Mouse (Mus musculus) C3H10T1/2 (cell line): Measurements from ENCODE around the gene Hist1h2be. TPM values are rescaled to one million over a fixed set of nuclear protein-coding genes. Genes with fewer than 3 reads are reported as not detected.

Experiments
- polyA plus RNA-seq, 2 experiments: library from polyadenylated mRNA; unstranded; fragments of >200 nt; fragmentation: generic; extraction: Trizol; gene quantifications; one replicate each; pipeline ENCODE4 v1.2.1; 2012; ENCODE audit warnings: missing spikeins in 2 of 2

Hist1h2be gene
- polyA plus RNA-seq = 1 to 10 TPM; 1.4 to 2.5 TPM

DNA sequence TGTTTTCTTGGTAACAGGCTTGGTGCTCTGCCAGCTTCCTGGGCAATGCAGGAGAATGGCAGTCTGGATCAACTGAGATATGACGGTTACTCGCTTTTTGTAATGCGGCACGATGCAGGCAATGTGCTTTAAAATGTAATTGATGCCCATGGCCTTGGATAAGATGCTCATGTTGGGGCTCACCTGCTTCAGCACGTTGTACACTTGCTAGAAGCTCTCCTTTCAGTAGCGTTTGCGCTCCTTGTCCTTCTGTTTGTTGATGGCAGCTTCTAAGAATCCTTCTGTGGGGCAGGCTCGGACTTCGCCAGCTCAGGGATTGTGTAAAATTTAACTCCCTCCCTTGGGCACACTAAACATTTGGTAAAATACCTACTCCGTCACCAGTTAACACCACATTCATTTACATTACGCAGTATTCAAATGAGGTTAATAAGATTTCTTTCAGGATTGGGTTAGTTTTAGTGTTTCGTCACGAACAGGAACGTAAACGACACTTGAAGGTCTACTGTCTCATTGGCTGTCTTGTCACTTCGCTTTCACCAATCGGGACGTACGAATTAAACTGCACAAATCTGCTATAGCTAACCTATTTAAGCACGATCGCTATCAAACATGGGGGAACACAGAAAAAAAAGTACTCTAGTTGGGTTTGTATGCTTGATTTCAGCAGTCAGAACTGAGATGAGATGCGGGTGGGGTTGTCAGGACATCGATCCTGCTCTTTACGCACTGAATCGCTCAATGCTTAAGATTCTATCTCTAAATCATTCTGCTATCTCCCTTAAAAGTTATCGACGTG is at the start of gene Hist1h2be:
Gene Hist1h2be (minus strand): TSS at position 392 of the 799 bp plus-strand sequence.

GRCm38 (mm10) chr13:23622175-23622671 is 1.3 kb upstream of the Hist1h2be start, which contains the start of gene Hist1h1e:
Gene Hist1h1e, minus strand, starts transcription at chr13:23622558.

DNA sequence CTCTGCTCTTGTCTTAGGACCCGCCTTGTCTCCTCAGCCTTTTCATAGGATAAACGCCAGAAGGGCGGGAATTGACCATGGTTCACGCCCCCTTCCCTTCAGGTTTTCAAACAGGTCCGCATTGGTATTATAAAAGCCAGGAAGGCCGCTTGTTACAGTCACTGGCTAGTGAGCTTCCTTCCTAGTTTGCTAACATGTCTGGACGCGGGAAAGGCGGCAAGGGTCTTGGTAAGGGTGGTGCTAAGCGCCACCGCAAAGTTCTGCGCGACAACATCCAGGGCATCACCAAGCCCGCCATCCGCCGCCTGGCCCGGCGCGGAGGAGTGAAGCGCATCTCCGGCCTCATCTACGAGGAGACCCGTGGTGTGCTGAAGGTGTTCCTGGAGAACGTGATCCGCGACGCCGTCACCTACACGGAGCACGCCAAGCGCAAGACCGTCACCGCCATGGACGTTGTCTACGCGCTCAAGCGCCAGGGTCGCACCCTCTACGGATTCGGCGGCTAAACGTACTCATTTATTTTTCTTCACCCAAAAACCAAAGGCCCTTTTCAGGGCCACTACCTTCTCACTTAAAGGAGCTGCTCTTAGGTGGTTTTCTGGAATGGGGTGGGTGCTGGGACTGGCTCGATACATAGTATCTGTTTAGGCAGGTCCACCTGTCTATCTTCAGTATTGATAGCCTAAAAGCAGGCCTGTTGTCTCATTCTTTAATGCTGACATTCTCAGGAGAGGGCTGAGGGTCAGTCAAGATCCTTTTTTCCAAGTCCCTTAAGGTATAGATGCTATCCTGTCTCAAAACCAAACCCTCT is 39.3 kb downstream of the Hist1h2be start, which contains the start of gene Hist1h4d:
Gene Hist1h4d (plus strand): TSS at position 191 of the 811 bp plus-strand sequence.

GRCm38 (mm10) chr13:23575271-23575851 is 45.6 kb downstream of the Hist1h2be start, which contains the start of gene Hist1h3d:
Gene Hist1h3d, plus strand, starts transcription at chr13:23575763.

GRCm38 (mm10) chr13:23573898-23574524 is 46.9 kb downstream of the Hist1h2be start, which contains the start of the genes Hist1h2bf and Hist1h2ad:
Gene Hist1h2bf, minus strand, starts transcription at chr13:23574196.
Gene Hist1h2ad, plus strand, starts transcription at chr13:23574381.

GRCm38 (mm10) chr13:23571022-23571503 is 49.9 kb downstream of the Hist1h2be start, which contains the start of the genes Hist1h2ae and Hist1h2bg:
Gene Hist1h2ae, minus strand, starts transcription at chr13:23571220.
Gene Hist1h2bg, plus strand, starts transcription at chr13:23571396.

DNA sequence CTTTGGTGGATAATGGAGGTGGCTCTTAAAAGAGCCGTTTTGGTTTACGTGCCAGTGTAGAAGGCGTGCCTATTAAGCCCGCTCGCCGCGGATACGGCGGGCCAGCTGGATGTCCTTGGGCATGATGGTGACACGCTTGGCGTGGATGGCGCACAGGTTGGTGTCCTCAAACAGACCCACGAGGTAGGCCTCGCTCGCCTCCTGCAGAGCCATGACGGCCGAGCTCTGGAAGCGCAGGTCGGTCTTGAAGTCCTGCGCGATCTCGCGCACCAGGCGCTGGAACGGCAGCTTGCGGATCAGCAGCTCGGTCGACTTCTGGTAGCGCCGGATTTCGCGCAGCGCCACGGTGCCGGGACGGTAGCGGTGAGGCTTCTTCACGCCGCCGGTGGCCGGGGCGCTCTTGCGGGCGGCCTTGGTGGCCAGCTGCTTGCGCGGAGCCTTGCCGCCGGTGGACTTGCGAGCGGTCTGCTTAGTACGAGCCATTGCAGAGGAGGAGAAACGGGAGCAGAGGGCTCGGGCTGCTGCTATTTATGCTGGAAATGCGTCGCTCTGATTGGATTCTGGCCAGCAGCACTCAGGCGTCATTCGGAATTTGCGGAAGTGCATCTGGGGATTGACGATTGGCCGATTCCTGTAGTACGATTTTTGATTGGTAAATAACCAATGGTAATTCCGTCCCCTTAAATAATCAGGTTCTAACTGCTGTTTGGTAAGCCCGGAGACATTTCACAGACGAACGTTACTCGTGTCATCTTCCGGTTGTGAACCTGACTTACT is 58.9 kb downstream of the Hist1h2be start, which contains the start of gene Hist1h3e:
Gene Hist1h3e (minus strand): TSS at position 487 of the 777 bp plus-strand sequence.

GRCm38 (mm10) chr13:23552962-23553361 is 68.0 kb downstream of the Hist1h2be start, which contains the start of gene Hist1h1d:
Gene Hist1h1d, plus strand, starts transcription at chr13:23553262.

GRCm38 (mm10) chr13:23551146-23551834 is 69.6 kb downstream of the Hist1h2be start, which contains the start of gene Hist1h4f:
Gene Hist1h4f, minus strand, starts transcription at chr13:23551648.

DNA sequence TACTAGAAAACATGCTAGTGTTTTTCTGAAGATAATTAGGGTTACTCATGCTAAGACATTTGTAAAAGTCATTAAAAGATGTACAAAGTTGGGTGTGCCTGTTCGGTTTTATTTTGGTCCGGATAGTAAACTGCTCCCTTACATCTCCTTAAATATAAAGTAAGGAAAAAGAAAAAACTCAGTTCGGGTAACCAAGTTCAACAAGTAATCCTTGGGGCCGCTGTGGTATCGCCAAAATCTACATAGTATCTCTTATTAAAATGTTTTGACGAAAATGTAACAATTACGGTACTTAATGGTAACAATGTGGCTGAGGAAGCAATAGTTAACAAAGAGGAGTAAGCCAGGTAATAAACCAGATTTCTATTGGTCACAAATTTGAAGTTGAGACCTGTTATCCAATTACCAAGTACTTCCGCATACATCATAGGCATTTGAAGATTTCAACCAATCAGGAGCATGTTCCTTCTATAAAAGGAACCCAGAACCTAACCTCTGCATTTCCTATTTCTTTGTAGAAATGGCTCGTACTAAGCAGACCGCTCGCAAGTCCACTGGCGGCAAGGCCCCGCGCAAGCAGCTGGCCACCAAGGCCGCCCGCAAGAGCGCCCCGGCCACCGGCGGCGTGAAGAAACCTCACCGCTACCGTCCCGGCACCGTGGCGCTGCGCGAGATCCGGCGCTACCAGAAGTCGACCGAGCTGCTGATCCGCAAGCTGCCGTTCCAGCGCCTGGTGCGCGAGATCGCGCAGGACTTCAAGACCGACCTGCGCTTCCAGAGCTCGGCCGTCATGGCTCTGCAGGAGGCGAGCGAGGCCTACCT is 76.7 kb downstream of the Hist1h2be start, which contains the start of gene Hist1h3f:
Gene Hist1h3f (plus strand): TSS at position 88 of the 822 bp plus-strand sequence.

DNA sequence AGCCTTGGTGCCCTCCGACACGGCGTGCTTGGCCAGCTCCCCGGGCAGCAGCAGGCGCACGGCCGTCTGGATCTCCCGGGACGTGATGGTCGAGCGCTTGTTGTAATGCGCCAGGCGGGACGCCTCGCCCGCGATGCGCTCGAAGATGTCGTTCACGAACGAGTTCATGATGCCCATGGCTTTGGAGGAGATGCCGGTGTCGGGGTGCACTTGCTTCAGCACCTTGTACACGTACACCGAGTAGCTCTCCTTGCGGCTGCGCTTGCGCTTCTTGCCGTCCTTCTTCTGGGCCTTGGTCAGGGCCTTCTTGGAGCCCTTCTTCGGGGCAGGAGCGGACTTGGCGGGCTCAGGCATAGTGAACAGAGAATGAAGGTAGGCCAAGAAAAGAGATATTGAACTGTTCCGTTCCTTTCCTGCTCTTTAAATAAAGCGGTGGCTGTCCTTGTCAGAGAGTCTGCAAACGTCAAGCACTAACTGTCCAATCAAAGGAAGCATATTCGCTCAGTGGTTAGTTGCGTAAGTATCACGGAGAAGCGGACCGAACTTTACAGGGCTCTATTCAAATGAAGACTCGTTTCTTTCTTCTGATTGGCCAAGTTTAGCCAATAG is 77.8 kb downstream of the Hist1h2be start, which contains the start of gene Hist1h2bh:
Gene Hist1h2bh (minus strand): TSS at position 394 of the 609 bp plus-strand sequence.

DNA sequence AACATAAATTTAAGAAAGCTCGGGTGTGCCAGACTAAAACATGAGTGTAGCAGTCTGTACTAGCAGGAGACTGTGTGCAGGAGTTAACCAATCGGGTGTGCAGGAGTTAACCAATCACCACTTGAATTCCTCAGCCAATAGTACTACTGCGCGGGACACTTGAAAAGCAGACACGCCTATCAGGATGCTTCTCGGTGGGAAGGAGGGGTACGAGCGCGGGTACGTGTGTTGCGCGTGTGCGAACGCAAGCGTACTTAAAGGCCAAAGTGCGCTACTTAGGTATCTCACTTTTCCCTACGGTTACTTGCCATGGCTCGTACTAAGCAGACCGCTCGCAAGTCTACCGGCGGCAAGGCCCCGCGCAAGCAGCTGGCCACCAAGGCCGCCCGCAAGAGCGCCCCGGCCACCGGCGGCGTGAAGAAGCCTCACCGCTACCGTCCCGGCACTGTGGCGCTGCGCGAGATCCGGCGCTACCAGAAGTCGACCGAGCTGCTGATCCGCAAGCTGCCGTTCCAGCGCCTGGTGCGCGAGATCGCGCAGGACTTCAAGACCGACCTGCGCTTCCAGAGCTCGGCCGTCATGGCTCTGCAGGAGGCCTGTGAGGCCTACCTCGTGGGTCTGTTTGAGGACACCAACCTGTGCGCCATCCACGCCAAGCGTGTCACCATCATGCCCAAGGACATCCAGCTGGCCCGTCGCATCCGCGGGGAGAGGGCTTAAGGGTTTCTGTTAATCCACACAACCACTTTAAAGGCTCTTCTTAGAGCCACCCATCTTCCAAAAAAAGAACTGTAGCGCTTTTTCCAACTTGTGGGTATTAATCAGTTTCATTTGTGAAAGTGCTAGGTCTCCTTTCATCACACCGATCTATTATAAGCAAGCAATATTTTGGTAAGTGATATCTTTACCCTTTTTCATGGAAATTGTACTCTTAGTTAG is 85.5 kb downstream of the Hist1h2be start, which contains the start of gene Hist1h3g:
Gene Hist1h3g (plus strand): TSS at position 286 of the 939 bp plus-strand sequence.

Other genes with a start within 250 kb of the Hist1h2be start
- gene Abt1, start 197.3 kb downstream of the Hist1h2be start, polyA plus RNA-seq = 10 to 100 TPM in 1 of 2 experiments, 1 to 10 TPM in 1; 9.5 to 13.6 TPM
- gene Btn1a1, start 155.2 kb downstream of the Hist1h2be start, polyA plus RNA-seq = not detected
- under 1 TPM in 1 of 2 experiments, not detected in 1; 0.15 TPM for gene Btn2a2, start 132.3 kb downstream of the Hist1h2be start, polyA plus RNA-seq
- gene Hist1h4h, start 90.1 kb downstream of the Hist1h2be start, polyA plus RNA-seq = 10 to 100 TPM; 21.7 to 26.9 TPM
- 10 to 100 TPM; 20.1 to 25.8 TPM for gene Hist1h2af, start 87.2 kb downstream of the Hist1h2be start, polyA plus RNA-seq
- 10 to 100 TPM in 1 of 2 experiments, 1 to 10 TPM in 1; 4.5 to 20.4 TPM for gene Hist1h3g, start 85.7 kb downstream of the Hist1h2be start, polyA plus RNA-seq
- gene Hist1h2bh, start 77.7 kb downstream of the Hist1h2be start, polyA plus RNA-seq = 1 to 10 TPM; 1.5 to 3.4 TPM
- 1 to 10 TPM in 1 of 2 experiments, under 1 TPM in 1; 0.91 to 3.6 TPM for gene Hist1h3f, start 77.1 kb downstream of the Hist1h2be start, polyA plus RNA-seq
- 10 to 100 TPM in 1 of 2 experiments, 1 to 10 TPM in 1; 6.4 to 30.1 TPM for gene Hist1h4f, start 69.5 kb downstream of the Hist1h2be start, polyA plus RNA-seq
- gene Hist1h1d, start 67.9 kb downstream of the Hist1h2be start, polyA plus RNA-seq = under 1 TPM; 0.65 to 0.84 TPM
- gene Hist1h3e, start 58.8 kb downstream of the Hist1h2be start, polyA plus RNA-seq = 1 to 10 TPM; 1.8 to 8.3 TPM
- gene Hist1h2ae, start 49.9 kb downstream of the Hist1h2be start, polyA plus RNA-seq = 10 to 100 TPM in 1 of 2 experiments, 1 to 10 TPM in 1; 9.3 to 21.9 TPM
- 10 to 100 TPM in 1 of 2 experiments, 1 to 10 TPM in 1; 7.9 to 12.4 TPM for gene Hist1h2bg, start 49.7 kb downstream of the Hist1h2be start, polyA plus RNA-seq
- 10 to 100 TPM in 1 of 2 experiments, 1 to 10 TPM in 1; 2.2 to 10.3 TPM for gene Hist1h2bf, start 46.9 kb downstream of the Hist1h2be start, polyA plus RNA-seq
- 1 to 10 TPM; 1.1 to 3.1 TPM for gene Hist1h2ad, start 46.7 kb downstream of the Hist1h2be start, polyA plus RNA-seq
- gene Hist1h3d, start 45.4 kb downstream of the Hist1h2be start, polyA plus RNA-seq = 1 to 10 TPM; 2.9 to 3.0 TPM
- gene Hist1h4d, start 39.5 kb downstream of the Hist1h2be start, polyA plus RNA-seq = 10 to 100 TPM in 1 of 2 experiments, 1 to 10 TPM in 1; 3.2 to 10.4 TPM
- gene Hist1h1e, start 1.4 kb upstream of the Hist1h2be start, polyA plus RNA-seq = 1 to 10 TPM; 1.7 to 3.9 TPM
- gene Hist1h2ac, start 62.8 kb upstream of the Hist1h2be start, polyA plus RNA-seq = under 1 TPM; 0.98 TPM
- 10 to 100 TPM; 11.8 to 98.9 TPM for gene Hist1h2bc, start 63.1 kb upstream of the Hist1h2be start, polyA plus RNA-seq
- gene Hist1h1t, start 74.7 kb upstream of the Hist1h2be start, polyA plus RNA-seq = under 1 TPM in 1 of 2 experiments, not detected in 1; 0.27 TPM
- 1 to 10 TPM; 1.3 to 3.2 TPM for gene Hist1h4c, start 77.3 kb upstream of the Hist1h2be start, polyA plus RNA-seq
- gene Hfe, start 89.7 kb upstream of the Hist1h2be start, polyA plus RNA-seq = under 1 TPM; 0.15 to 0.91 TPM
- 100 to 1,000 TPM in 1 of 2 experiments, 10 to 100 TPM in 1; 12.7 to 138 TPM for gene Hist1h1c, start 117.7 kb upstream of the Hist1h2be start, polyA plus RNA-seq
- gene Hist1h3c, start 124.5 kb upstream of the Hist1h2be start, polyA plus RNA-seq = 10 to 100 TPM in 1 of 2 experiments, 1 to 10 TPM in 1; 5.7 to 21.7 TPM
- 10 to 100 TPM in 1 of 2 experiments, 1 to 10 TPM in 1; 3.2 to 12.9 TPM for gene Hist1h2bb, start 125.6 kb upstream of the Hist1h2be start, polyA plus RNA-seq
- gene Hist1h2ab, start 130.0 kb upstream of the Hist1h2be start, polyA plus RNA-seq = 10 to 100 TPM in 1 of 2 experiments, 1 to 10 TPM in 1; 4.4 to 13.0 TPM
- gene Hist1h3b, start 131.1 kb upstream of the Hist1h2be start, polyA plus RNA-seq = 1 to 10 TPM; 2.9 to 8.0 TPM
- gene Hist1h4b, start 135.9 kb upstream of the Hist1h2be start, polyA plus RNA-seq = 10 to 100 TPM; 12.9 to 53.5 TPM
- gene Hist1h4a, start 140.1 kb upstream of the Hist1h2be start, polyA plus RNA-seq = 10 to 100 TPM in 1 of 2 experiments, 1 to 10 TPM in 1; 4.4 to 17.3 TPM
- gene Hist1h3a, start 141.3 kb upstream of the Hist1h2be start, polyA plus RNA-seq = 1 to 10 TPM; 3.2 to 8.0 TPM
- gene Hist1h1a, start 142.5 kb upstream of the Hist1h2be start, polyA plus RNA-seq = 1 to 10 TPM in 1 of 2 experiments, under 1 TPM in 1; 0.26 to 1.2 TPM
- under 1 TPM in 1 of 2 experiments, not detected in 1; 0.05 TPM for gene Trim38, start 148.8 kb upstream of the Hist1h2be start, polyA plus RNA-seq
- gene Slc17a2, start 185.9 kb upstream of the Hist1h2be start, polyA plus RNA-seq = not detected
- not detected for gene Slc17a3, start 218.3 kb upstream of the Hist1h2be start, polyA plus RNA-seq
- not detected for gene Slc17a1, start 246.6 kb upstream of the Hist1h2be start, polyA plus RNA-seq